Mouse (Mus musculus) stomach, postnatal 0 days (tissue): ENCODE data around the gene Tmem108. TPM values are rescaled to one million over a fixed set of nuclear protein-coding genes. Genes with fewer than 3 reads are reported as not detected.

Experiments
- ATAC-seq: fragments of 200-750 bp; cut with Nextera tagmentation; 2 replicates; pipeline ENCODE4 v1.8.0; 2017; ENCODE audit not compliant: low FRiP score, low TSS enrichment
- DNase-seq: peaks from one replicate; pipeline ENCODE4 v3.0.0-alpha.2; 2016; ENCODE audit warnings: low spot score
- H3K27ac ChIP-seq: fragments of 300-500 bp; sonication (generic); replicated peaks from 2 replicates; pipeline ENCODE4 v1.5.1; 2014; ENCODE audit warnings: mild to moderate bottlenecking, control low read depth
- H3K27me3 ChIP-seq: fragments of 300-500 bp; sonication (generic); 2 replicates; pipeline ENCODE4 v1.6.1; 2014; ENCODE audit warnings: low read length; ENCODE audit not compliant: control insufficient read depth, insufficient read depth
- H3K36me3 ChIP-seq: fragments of 300-500 bp; sonication (generic); 2 replicates; pipeline ENCODE4 v1.6.1; 2014; ENCODE audit warnings: low read length, mixed read lengths; ENCODE audit not compliant: control insufficient read depth, insufficient read depth
- H3K4me1 ChIP-seq: fragments of 300-500 bp; sonication (generic); replicated peaks from 2 replicates; pipeline ENCODE4 v1.6.1; 2014; ENCODE audit warnings: antibody characterized with exemption; ENCODE audit not compliant: control insufficient read depth, insufficient read depth
- H3K4me2 ChIP-seq: fragments of 300-500 bp; sonication (generic); replicated peaks from 2 replicates; pipeline ENCODE4 v1.6.1; 2014; ENCODE audit warnings: low read depth, mild to moderate bottlenecking, control low read depth, moderate library complexity
- H3K4me3 ChIP-seq: fragments of 300-500 bp; sonication (generic); 2 replicates; pipeline ENCODE4 v1.5.1; 2014; ENCODE audit warnings: low read depth, low read length, control low read depth
- H3K9ac ChIP-seq: fragments of 300-500 bp; sonication (generic); 2 replicates; pipeline ENCODE4 v1.6.1; 2014; ENCODE audit warnings: mild to moderate bottlenecking, low read length, control low read depth, mixed read lengths
- H3K9me3 ChIP-seq: fragments of 300-500 bp; sonication (generic); 2 replicates; pipeline ENCODE4 v1.6.1; 2016; ENCODE audit warnings: low read length; ENCODE audit not compliant: control insufficient read depth
- CTCF ChIP-seq: IDR thresholded peaks from 2 replicates; pipeline ENCODE4 v1.5.1; 2016; ENCODE audit warnings: antibody characterized with exemption, low read depth, mild to moderate bottlenecking, moderate library complexity
- EP300 ChIP-seq: optimal IDR thresholded peaks from 2 replicates; pipeline ENCODE3; 2016; ENCODE audit warnings: antibody characterized with exemption
- WGBS: fragments of 180-500 bp; shearing (Covaris S2); extraction: QIAGEN DNeasy Blood & Tissue Kit; methylation state at CpG from one replicate; pipeline ENCODE4 v1.1.7; 2014; 5-methylcytosine and 5-hydroxymethylcytosine counted together
- polyA plus RNA-seq: library from polyadenylated mRNA; unstranded; fragments of >200 nt; fragmentation: Nextera tagmentation; extraction: Ambion mirVana; gene quantifications from 2 replicates; pipeline ENCODE4 v1.2.1, GENCODE M21; 2015

Gene Tmem108
- polyA plus RNA-seq, 1 experiment from 2014 or later, result 4.2 TPM

DNA sequence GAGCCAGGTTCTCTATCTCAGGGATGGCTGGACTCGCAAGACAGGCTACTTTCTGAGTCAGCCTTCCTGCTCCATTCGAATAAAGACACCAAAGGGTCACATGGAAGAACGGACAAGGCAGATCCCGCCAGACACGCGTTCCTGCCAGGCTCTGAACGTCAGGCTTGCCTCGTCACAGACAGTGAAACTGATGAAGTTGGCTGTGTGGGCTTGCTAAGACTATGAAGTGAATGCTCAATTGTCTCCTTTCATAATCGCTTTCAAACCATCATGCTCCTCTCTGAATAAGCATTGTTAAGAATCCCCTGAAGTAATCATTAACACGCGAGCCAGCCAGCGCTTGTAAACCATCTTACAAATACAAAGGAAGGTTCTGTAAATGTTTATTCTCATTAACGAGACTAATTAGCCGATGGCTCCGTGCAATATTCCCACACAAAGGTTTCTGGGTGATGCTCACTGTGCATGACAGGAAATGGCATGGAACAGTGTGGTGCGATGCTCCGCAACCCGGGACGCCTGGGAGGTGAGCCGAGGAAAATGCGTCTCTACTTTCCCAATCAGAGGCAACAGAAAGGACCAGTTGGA, 210.9 kb downstream of the Tmem108 start:
- DNase-seq (no peak), ATAC-seq (no peak)
- H3K36me3 ChIP-seq, result no peaks in the 10 kb centered on the region
- H3K4me1 ChIP-seq, result no peaks in the 10 kb centered on the region
- WGBS, result 59% methylated on average over 21 of the region's 21 CpGs
- no peak for TF ChIP-seq CTCF
- no peak for TF ChIP-seq EP300
- H3K9ac ChIP-seq, result no peak overlapping the region
- H3K4me3 ChIP-seq, result no peak overlapping the region
- no peak overlapping the region for H3K27ac ChIP-seq
- no peaks in the 10 kb centered on the region for H3K9me3 ChIP-seq
- H3K27me3 ChIP-seq, result no peaks in the 10 kb centered on the region
- H3K4me2 ChIP-seq, result no peak overlapping the region

DNA sequence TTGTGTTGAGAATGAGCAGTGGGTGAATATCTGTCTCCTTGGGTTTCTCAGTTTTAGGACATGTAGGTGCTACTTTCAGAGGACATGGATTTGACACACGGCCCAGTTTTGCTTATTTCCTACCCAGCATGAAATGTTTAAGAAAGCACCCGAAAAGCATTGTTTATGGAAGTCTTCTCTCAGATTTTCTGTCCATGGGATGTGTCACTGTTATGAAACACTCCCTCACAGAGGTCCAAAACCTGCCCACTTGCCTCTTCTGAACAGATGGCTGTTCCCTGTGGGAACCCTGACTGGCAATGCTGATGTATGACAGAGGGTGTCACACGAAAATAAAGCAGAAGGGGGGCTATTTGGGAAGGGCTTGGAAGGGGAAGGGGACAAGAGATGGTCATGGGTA, 212.5 kb downstream of the Tmem108 start:
- Histone ChIP-seq H3K4me2 (no peak overlapping the region), H3K4me3 (no peak overlapping the region), H3K36me3 (no peaks in the 10 kb centered on the region), H3K9ac (no peak overlapping the region), H3K9me3 (no peaks in the 10 kb centered on the region), H3K27ac (no peak overlapping the region), H3K27me3 (no peaks in the 10 kb centered on the region), H3K4me1 (no peaks in the 10 kb centered on the region)
- WGBS, result 55% methylated on average over 3 of the region's 3 CpGs
- TF ChIP-seq EP300 (no peak), CTCF (no peak)
- DNase-seq (no peak), ATAC-seq (no peak)

DNA sequence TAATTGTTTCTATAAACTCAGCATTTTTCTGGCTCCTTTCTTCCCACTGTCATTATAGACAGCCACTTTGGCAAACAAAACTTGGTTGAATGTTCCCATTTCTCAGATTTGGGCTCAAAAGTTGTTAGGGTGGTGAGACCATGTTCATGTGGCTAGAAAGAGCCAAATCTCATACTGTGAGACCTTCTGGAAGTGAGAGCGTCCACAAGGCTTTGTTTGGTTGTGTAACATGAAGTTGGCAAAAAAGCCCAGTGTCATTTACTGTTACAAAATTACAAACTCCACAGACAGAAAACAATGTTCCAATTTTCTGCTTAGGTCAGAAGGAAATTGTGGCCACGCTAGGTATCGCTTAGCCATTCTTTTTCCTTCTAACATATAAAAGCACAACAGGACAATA, 213.0 kb downstream of the Tmem108 start:
- WGBS, result 89% methylated on average over 3 of the region's 3 CpGs
- Histone ChIP-seq H3K4me3 (no peak overlapping the region), H3K36me3 (no peaks in the 10 kb centered on the region), H3K27me3 (no peaks in the 10 kb centered on the region), H3K27ac (no peak overlapping the region), H3K4me2 (no peak overlapping the region), H3K9me3 (no peaks in the 10 kb centered on the region), H3K4me1 (no peaks in the 10 kb centered on the region), H3K9ac (no peak overlapping the region)
- DNase-seq (no peak), ATAC-seq (no peak)
- TF ChIP-seq CTCF (no peak), EP300 (no peak)

DNA sequence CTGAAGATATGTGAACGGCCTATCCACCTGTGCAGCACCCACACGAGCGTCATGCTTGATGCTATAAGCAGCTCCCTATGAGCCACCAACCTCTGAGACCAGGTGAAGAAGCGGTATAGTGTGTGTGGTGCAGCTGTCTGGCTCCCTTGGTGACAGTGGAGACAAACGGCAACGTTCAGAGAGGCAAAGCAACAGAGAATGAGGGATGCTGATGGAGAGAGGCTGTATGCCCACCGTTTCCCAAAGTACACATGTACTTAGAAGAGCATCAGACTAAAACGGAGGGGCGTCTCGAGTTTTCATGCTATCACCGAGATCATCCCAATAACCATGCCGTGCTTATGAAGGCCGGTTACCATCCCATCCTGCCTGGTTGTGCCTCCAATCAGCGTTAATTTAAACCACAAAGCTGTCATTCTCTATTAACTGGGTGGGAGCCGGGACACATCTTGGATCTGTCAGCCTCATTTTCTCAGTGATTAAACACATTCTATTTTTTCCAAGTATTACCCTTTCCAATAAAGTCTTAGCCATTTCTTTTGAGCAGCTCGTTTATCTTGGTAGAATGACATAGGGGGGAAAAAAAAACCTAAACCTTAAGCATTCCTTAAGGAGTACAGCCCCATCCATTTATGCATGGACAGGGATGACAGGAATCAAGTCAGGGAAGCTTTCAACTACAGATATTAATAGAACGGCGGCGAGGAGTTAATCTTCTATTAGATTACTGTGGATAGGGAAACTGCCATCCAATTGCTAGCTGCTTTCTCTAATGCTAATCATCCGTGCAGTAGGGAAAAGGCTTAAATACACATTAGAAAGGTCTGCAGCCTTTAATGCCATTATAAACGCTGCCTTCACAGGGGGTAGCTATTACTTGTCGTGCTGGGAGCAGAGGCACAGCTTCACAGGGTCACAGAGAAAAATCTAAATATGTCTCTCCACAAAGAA, 214.7 kb downstream of the Tmem108 start:
- no peak for TF ChIP-seq CTCF
- TF ChIP-seq EP300, result no peak
- Histone ChIP-seq H3K4me2 (no peak overlapping the region), H3K4me1 (no peaks in the 10 kb centered on the region), H3K9ac (no peak overlapping the region), H3K36me3 (no peaks in the 10 kb centered on the region), H3K9me3 (no peaks in the 10 kb centered on the region), H3K4me3 (no peak overlapping the region), H3K27ac (no peak overlapping the region), H3K27me3 (no peaks in the 10 kb centered on the region)
- 67% methylated on average over 22 of the region's 22 CpGs for WGBS
- ATAC-seq (no peak), DNase-seq (no peak)

DNA sequence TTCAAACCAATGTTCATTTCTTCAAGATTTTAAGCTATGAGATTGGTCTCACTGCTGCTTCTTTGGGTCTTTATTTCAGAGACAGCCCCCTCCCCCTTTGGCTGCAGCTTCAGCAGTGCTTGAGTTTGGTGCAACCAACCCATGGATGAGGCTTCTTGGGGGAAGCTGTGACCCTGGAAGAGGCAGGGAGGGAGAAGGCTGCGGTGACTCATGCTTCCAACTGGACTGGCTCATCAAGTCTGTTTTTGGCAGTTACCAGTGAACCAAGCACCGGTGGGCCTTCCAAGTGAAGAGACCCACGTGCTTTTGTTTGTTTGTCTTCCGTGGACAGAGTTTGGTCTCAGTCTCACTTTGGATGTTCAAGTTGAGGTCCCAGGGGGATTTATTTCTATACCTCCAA, 215.9 kb downstream of the Tmem108 start:
- Histone ChIP-seq H3K9ac (no peak overlapping the region), H3K4me2 (no peak overlapping the region), H3K36me3 (no peaks in the 10 kb centered on the region), H3K27ac (no peak overlapping the region), H3K27me3 (no peaks in the 10 kb centered on the region), H3K4me3 (no peak overlapping the region), H3K9me3 (no peaks in the 10 kb centered on the region), H3K4me1 (no peaks in the 10 kb centered on the region)
- DNase-seq (no peak), ATAC-seq (no peak)
- TF ChIP-seq CTCF (no peak), EP300 (no peak)
- 57% methylated on average over 4 of the region's 4 CpGs for WGBS

DNA sequence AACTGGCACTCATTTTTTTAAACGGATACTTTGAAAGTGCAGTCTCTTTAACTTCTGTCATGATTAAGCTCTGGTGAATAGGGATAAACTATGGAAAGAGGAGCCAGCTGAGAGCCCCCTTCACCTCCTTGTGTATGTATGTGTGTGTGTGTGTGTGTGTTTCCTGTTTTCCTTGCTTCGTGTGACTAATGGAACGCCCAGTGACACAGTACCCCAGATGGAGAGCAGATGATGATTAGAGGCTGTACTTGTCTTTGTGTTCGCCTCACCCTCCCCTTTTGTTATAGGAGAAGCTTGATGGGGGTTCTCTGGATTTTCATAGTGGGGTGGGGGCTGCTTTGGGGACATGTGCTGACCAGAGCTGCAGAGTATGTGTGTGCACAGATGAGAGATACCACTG, 216.4 kb downstream of the Tmem108 start:
- Histone ChIP-seq H3K36me3 (no peaks in the 10 kb centered on the region), H3K9ac (no peak overlapping the region), H3K27ac (no peak overlapping the region), H3K4me1 (no peaks in the 10 kb centered on the region), H3K4me3 (no peak overlapping the region), H3K27me3 (no peaks in the 10 kb centered on the region), H3K9me3 (no peaks in the 10 kb centered on the region), H3K4me2 (no peak overlapping the region)
- DNase-seq (no peak), ATAC-seq (no peak)
- TF ChIP-seq EP300 (no peak), CTCF (no peak)
- WGBS, result 44% methylated on average over 4 of the region's 4 CpGs
